Mouse (Mus musculus): ENCODE results near the gene Fam83g. TPM values are rescaled to one million over a fixed set of nuclear protein-coding genes. Genes with fewer than 3 reads are reported as not detected.
A peak's percentile ranks its signal among the peaks of the same experiment; 100 is the strongest.

The Fam83g gene
- polyA plus RNA-seq, 1 experiment from 2014 or later = 0.07 TPM

DNA sequence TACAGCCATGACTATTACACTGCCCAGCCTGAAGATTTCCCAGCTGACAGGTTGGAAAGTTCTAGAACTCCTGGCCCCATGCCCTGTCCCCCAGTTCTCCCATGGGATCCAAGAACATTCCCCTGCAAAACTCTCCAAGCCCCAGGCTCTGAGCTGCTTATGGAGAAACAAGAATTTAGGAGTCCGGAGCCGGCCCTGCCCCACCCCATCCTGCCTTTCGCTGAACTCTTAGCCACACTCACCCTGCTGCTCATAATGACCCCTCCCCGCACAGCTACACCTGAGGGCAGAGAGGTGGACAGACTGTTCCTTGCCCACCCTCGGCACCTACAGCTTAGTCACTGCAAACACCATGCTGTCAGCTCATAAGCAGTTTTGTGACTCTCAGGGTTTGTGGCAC is 16.1 kb upstream of the Fam83g start:
- Histone ChIP-seq H3K27me3 (no peaks in the 10 kb centered on the region), H3K36me3 (no peaks in the 10 kb centered on the region), H3K9me3 (no peaks in the 10 kb centered on the region), H3K27ac (replicated peaks) (no peak overlapping the region), H3K4me1 (replicated peaks) (no peaks in the 10 kb centered on the region), H3K4me3 (no peak overlapping the region), H3K9ac (no peak overlapping the region), H3K4me2 (no peak overlapping the region)
- WGBS = 81% methylated on average over 5 of the region's 5 CpGs
- no peak for ATAC-seq (ENCODE audit: low read depth)

DNA sequence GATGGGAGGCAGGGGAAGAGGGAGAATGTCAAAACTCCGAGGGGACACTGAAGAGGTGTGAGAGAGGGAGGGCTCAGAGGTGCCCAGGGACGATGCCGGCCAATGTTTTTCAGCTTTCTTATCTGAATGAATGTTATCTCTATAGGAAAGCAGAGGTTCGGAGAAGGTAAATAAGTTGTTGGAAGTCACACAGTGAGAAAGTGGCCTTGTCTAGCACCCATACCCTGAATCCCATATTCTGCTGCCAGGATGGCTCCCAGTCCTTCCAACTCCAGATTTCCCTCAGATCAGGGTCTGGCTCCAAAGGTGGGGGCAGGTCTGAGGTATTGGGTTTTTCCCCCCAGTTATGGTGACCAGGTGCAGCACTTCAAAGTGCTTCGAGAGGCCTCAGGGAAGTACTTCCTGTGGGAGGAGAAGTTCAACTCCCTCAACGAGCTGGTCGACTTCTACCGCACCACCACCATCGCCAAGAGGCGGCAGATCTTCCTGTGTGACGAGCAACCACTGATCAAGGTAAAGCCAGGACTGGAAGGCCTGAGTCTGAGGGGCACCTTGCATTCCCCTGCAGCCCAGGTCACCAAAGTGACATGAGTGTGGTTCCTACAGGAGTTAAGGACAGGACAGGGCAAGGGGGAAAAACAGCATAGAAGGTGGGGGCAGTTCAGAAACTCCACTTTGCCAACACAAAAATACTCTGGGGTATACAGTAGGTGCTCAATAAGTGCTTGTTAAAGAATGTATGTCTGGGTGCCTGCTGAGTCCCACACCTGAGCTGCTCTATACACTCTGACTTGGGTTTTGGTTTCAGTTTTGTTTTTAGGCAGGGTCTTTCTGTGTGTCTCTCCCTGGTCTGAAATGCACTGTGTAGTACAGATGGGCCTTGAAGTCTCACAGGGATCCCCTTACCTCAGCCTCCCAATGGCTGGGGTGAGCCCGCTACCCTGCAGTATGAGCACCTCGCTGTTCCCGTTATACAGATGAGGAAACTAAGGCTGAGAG is 14.1 kb upstream of the Fam83g start:
- no peak for ATAC-seq (ENCODE audit: low read depth)
- Histone ChIP-seq H3K36me3 (no peaks in the 10 kb centered on the region), H3K4me3 (no peak overlapping the region), H3K4me1 (replicated peaks) (peaks cover 7% of the 10 kb centered on the region), H3K4me2 (no peak overlapping the region), H3K9me3 (no peaks in the 10 kb centered on the region), H3K27me3 (no peaks in the 10 kb centered on the region), H3K27ac (replicated peaks) (no peak overlapping the region), H3K9ac (no peak overlapping the region)
- 78% methylated on average over 14 of the region's 14 CpGs for WGBS

DNA sequence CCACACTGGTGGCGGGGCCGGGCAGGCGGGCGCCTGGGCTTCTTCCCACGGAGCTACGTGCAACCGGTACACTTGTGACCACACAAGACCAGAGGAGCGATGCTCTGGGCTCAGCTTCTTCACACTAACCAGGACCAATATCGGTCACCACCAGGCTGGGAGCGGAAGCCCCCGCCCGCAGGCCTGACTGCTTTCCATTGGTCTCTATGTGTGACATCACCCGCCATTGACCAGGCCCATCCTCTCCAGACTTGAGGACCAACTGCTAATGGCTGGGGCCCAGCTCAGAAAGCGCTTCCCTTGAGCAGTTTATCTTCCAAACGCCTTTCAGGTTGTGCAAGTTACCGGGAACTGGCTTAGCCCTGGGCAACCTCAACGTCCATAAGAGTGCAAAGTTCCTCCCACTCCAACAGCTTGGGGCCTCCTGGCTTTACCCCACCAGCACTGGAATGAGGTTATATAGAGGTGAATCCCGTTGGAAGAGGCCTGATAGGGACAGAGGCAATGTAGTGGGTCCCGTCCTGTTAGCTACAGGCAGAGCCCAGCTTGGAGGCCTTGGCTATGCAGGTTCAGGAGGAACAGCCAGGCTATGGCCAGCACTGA is 12.0 kb upstream of the Fam83g start:
- peaks cover 11% of the 10 kb centered on the region for H3K4me1 ChIP-seq (replicated peaks)
- ATAC-seq (ENCODE audit: low read depth) = no peak
- H3K27me3 ChIP-seq = no peaks in the 10 kb centered on the region
- WGBS = 67% methylated on average over 19 of the region's 19 CpGs
- no peak overlapping the region for H3K9ac ChIP-seq
- no peak overlapping the region for H3K27ac ChIP-seq (replicated peaks)
- H3K4me2 ChIP-seq = no peak overlapping the region
- H3K4me3 ChIP-seq = no peak overlapping the region
- no peaks in the 10 kb centered on the region for H3K9me3 ChIP-seq
- H3K36me3 ChIP-seq = no peaks in the 10 kb centered on the region

DNA sequence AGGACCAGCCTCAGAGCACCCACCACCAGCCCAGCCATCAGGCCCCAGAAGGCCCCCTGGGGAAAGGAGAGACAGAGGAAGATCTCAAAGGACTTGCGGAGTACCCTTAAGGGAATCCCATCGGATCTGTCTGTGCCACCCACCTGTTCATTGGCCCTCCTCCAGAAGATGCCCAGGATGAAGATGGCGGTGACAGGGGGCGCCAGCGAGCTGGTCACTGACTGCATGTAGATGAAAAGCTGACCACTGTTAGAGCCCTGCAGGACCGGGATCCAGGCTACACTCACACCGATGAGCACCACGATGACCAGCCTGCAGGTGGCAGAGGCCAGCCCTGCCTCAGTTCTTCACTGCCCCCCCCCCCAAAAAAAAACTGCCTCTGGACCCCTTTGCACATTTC is 10.2 kb upstream of the Fam83g start:
- no peaks in the 10 kb centered on the region for H3K27me3 ChIP-seq
- no peaks in the 10 kb centered on the region for H3K9me3 ChIP-seq
- ATAC-seq (ENCODE audit: low read depth) = no peak
- no peak overlapping the region for H3K4me3 ChIP-seq
- H3K4me1 ChIP-seq (replicated peaks) = peaks cover 11% of the 10 kb centered on the region
- H3K36me3 ChIP-seq = no peaks in the 10 kb centered on the region
- H3K4me2 ChIP-seq = no peak overlapping the region
- H3K27ac ChIP-seq (replicated peaks) = no peak overlapping the region
- WGBS = 28% methylated on average over 8 of the region's 8 CpGs
- no peak overlapping the region for H3K9ac ChIP-seq

DNA sequence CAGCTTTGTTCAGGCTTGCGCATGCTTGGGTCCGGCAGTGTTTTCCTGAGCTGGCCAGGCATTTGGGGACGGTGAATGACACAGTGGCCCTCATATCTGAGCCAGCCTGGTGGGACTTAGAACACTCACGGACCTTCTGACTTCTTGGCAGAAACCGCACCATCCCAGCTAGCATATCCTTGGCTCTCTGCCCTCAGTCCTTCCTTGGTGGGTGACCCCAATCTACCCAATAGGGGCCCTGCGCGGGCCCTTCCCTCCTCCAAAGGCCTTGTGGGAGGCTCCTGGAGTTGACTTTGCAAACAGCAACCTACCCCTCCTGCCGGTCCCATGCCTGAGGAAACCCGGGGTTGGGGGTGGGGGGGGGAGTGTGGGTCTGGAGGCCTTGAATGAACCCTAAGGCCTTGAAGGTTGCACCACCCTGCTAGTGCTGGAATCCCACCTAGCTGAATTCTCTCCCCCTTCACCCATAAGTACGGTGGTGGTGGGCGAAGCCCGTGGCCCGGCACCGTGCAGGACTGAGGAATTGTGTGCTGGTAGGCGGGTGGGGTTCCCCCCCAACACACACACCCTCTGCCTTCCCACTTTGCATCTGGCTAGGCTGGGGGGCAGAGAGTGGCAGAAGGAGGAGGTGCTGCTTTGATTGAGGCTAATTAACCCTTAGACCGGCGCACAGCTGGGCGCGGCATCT is 9.6 kb upstream of the Fam83g start:
- Histone ChIP-seq H3K27ac (replicated peaks) (no peak overlapping the region), H3K4me2 (peak overlapping the region; percentile 24; the same call in 1 of the 2 replicates), H3K9me3 (no peaks in the 10 kb centered on the region), H3K4me3 (no peak overlapping the region), H3K9ac (0 out of 2 replicates have a peak overlapping the region, but pooled peaks have one; percentile 31), H3K27me3 (no peaks in the 10 kb centered on the region), H3K4me1 (replicated peaks) (peaks cover 11% of the 10 kb centered on the region), H3K36me3 (no peaks in the 10 kb centered on the region)
- WGBS = 17% methylated on average over 19 of the region's 19 CpGs
- ATAC-seq (ENCODE audit: low read depth) = peak; percentile 64

DNA sequence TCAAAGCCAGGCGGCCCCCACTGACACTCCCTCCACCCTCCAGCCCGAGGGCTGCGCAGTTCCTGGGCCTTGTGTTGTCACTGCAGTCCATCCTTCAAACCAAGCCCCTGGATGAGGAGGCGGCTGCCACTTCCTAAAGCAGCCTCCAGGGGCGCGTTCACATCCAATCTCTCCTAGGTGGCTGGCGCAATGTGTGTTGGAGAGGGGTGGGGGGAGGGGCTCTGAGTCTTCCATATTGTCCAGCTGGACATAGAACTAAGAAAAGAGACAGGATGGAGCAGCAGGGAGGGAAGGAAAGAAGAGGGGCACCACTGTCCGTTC is 9.1 kb upstream of the Fam83g start:
- no peaks in the 10 kb centered on the region for H3K27me3 ChIP-seq
- WGBS = 3% methylated on average over 8 of the region's 8 CpGs
- no peaks in the 10 kb centered on the region for H3K36me3 ChIP-seq
- ATAC-seq (ENCODE audit: low read depth) = peak; percentile 66
- no peaks in the 10 kb centered on the region for H3K9me3 ChIP-seq
- peaks cover 11% of the 10 kb centered on the region for H3K4me1 ChIP-seq (replicated peaks)
- 0 out of 2 replicates have a peak overlapping the region, but pooled peaks have one; percentile 31 for H3K9ac ChIP-seq
- no peak overlapping the region for H3K4me3 ChIP-seq
- peak overlapping the region; percentile 24; the same call in 1 of the 2 replicates for H3K4me2 ChIP-seq
- no peak overlapping the region for H3K27ac ChIP-seq (replicated peaks)

DNA sequence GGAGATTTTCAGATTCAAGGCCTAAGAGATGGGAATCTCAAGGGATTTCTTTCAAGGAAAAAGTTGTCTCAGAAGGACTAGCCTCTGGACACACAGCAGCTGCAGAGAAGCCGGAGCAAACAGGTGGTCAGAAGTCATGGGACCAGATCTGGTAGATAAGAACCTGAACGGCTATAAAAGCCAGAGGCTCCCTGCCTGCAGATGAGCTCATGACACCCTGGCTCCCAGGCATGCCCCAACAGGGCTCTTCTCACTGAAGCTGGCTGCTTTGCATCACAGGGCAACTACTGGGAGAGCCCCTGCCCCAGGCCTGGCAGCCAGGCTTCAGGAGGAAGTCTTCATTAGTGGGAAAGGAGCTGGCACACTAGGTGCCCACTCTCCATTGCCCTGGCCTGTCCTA is 8.6 kb upstream of the Fam83g start:
- Histone ChIP-seq H3K9ac (no peak overlapping the region), H3K4me1 (replicated peaks) (peaks cover 11% of the 10 kb centered on the region), H3K9me3 (no peaks in the 10 kb centered on the region), H3K4me2 (no peak overlapping the region), H3K27ac (replicated peaks) (no peak overlapping the region), H3K36me3 (no peaks in the 10 kb centered on the region), H3K4me3 (no peak overlapping the region), H3K27me3 (no peaks in the 10 kb centered on the region)
- 59% methylated on average over 2 of the region's 2 CpGs for WGBS
- no peak for ATAC-seq (ENCODE audit: low read depth)

DNA sequence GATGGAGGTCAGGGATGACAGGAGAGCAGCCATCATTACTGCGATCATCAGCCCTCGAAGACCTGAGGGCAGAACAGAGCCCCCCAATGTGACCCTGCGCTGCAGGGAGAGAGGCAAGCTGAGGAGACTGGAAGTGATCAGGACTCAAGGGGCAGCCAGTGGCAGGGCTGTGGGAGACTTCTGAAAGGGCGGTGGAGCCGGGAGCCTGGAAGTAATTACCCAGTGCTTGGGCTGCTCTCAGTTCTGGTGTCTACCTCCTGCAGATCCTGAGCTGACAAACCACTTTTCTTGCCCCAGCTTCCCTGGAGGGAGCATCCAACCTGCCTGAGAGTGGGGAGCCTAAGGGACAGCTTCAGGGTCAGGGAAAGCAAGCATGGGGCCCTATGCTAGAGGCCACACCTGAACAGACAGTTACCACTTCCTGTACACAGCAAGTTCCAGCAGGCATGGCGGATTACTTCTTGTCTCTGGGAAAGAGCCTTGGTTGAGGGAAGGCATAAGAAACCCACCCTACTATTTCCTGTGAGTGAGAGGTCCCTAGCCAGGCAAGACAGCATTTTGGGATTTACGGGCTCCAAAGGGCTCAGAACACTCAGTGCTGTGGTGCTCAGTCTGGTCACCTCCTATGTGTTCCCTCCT is 7.6 kb upstream of the Fam83g start:
- no peaks in the 10 kb centered on the region for H3K36me3 ChIP-seq
- H3K9me3 ChIP-seq = no peaks in the 10 kb centered on the region
- H3K4me2 ChIP-seq = no peak overlapping the region
- 70% methylated on average over 7 of the region's 7 CpGs for WGBS
- H3K4me3 ChIP-seq = no peak overlapping the region
- no peaks in the 10 kb centered on the region for H3K27me3 ChIP-seq
- peaks cover 11% of the 10 kb centered on the region for H3K4me1 ChIP-seq (replicated peaks)
- no peak overlapping the region for H3K9ac ChIP-seq
- no peak for ATAC-seq (ENCODE audit: low read depth)
- H3K27ac ChIP-seq (replicated peaks) = no peak overlapping the region

DNA sequence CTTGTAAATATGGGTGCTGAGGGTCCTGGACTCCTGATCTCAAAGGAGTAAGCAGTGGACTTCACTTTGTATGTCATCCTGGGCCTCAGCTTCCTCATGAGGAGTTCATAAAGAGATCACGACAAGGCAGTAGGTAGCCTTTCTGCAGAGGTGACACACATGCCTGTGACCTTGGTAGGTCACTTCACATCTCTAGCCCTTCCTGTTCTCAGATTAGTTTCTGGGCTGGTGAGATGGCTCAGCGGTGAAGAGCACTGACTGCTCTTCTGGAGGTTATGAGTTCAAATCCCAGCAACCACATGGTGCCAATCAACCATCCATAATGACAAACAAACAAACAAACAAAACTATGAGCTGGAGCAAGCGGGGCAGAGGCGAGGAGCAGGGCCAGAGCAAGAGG is 6.2 kb upstream of the Fam83g start:
- H3K27me3 ChIP-seq = peaks cover 6% of the 10 kb centered on the region
- peaks cover 11% of the 10 kb centered on the region for H3K4me1 ChIP-seq (replicated peaks)
- H3K36me3 ChIP-seq = no peaks in the 10 kb centered on the region
- no peak overlapping the region for H3K9ac ChIP-seq
- 90% methylated on average over 4 of the region's 4 CpGs for WGBS
- no peak for ATAC-seq (ENCODE audit: low read depth)
- no peak overlapping the region for H3K4me3 ChIP-seq
- no peak overlapping the region for H3K4me2 ChIP-seq
- H3K9me3 ChIP-seq = no peaks in the 10 kb centered on the region
- H3K27ac ChIP-seq (replicated peaks) = no peak overlapping the region

DNA sequence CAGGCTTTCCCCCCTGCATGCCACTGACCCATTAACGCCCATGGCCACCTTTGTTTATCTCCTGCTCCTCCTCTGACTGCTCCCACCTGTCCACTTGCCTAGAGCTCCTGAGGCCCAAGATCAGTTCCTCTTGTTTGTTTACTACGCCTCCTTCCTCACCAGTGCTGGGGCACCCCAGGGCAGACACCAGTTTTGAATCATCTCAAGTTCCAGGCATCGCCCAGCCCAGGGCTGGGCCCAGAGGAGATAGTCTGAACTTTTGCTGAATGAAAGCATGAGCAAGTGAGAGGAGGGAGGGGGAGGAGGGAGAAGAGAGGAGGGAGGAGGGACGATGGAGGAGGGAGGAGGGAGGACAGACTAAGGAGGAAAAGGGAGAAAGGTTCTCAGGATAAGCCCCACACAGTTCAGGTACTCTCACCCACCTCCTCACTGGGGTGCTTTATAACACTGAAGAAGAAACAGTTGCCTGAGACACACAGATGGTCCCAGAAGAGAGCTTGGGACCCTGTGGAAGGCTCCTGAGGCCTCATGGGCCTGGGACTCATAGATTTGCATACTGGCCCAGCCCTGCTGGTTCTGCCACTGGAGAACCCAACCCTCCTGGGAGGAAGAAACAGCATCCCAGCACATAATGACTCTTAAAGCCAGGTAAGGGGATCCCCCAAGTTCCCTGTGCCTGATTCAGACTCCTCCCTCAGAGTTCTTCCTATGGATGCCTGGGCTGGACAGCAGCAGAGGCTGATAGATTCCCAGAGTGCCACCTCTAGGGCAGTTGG is 4.6 kb upstream of the Fam83g start:
- Histone ChIP-seq H3K27me3 (peaks cover 22% of the 10 kb centered on the region), H3K4me2 (no peak overlapping the region), H3K27ac (replicated peaks) (no peak overlapping the region), H3K9ac (no peak overlapping the region), H3K9me3 (no peaks in the 10 kb centered on the region), H3K4me1 (replicated peaks) (peaks cover 16% of the 10 kb centered on the region), H3K4me3 (no peak overlapping the region), H3K36me3 (no peaks in the 10 kb centered on the region)
- no peak for ATAC-seq (ENCODE audit: low read depth)
- WGBS = 76% methylated on average over 4 of the region's 4 CpGs

DNA sequence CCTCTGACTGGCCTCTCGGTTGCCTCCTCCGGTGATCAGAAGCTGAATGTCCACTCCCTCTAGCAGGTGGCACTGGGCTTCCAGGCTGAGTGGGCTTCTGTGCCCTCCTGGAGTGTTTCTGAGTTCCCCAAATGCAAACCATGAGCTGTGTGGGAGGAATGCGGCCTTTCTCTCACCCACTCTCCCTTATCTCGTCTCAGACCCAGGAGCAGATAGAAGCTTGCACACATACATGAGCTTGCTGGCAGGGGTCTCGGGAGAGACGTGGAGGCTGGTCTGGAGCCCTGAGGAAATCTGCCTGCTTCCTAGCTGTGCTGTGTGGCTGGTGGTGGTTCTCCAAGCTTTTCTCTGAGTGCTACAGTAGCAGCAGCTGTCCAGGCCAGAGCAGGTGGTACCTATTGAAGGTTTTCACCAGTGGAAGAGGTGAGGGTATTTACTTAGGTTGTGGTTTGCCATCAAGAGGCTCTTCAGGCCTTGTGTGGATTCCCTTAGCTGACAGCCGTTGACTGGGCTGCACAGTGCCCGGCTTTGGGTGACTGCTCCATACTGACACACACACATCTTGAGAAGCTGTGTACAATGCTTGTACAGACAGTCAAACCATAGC is 1.3 kb downstream of the Fam83g start:
- H3K4me2 ChIP-seq = no peak overlapping the region
- no peaks in the 10 kb centered on the region for H3K9me3 ChIP-seq
- ATAC-seq (ENCODE audit: low read depth) = no peak
- H3K9ac ChIP-seq = no peak overlapping the region
- H3K4me3 ChIP-seq = peak overlapping the region; percentile 39; the same call in 1 of the 2 replicates
- peaks cover 44% of the 10 kb centered on the region for H3K27me3 ChIP-seq
- no peaks in the 10 kb centered on the region for H3K36me3 ChIP-seq
- peaks cover 13% of the 10 kb centered on the region for H3K4me1 ChIP-seq (replicated peaks)
- H3K27ac ChIP-seq (replicated peaks) = no peak overlapping the region
- WGBS = 71% methylated on average over 8 of the region's 8 CpGs
